Mouse (Mus musculus) stomach, postnatal 0 days (tissue): ENCODE data around the gene 1700016D06Rik.

ENCODE experiments used
- CTCF ChIP-seq: IDR thresholded peaks from 2 replicates; pipeline ENCODE4 v1.5.1; 2016; ENCODE audit warnings: antibody characterized with exemption, low read depth, mild to moderate bottlenecking, moderate library complexity
- EP300 ChIP-seq: optimal IDR thresholded peaks from 2 replicates; pipeline ENCODE3; 2016; ENCODE audit warnings: antibody characterized with exemption

DNA sequence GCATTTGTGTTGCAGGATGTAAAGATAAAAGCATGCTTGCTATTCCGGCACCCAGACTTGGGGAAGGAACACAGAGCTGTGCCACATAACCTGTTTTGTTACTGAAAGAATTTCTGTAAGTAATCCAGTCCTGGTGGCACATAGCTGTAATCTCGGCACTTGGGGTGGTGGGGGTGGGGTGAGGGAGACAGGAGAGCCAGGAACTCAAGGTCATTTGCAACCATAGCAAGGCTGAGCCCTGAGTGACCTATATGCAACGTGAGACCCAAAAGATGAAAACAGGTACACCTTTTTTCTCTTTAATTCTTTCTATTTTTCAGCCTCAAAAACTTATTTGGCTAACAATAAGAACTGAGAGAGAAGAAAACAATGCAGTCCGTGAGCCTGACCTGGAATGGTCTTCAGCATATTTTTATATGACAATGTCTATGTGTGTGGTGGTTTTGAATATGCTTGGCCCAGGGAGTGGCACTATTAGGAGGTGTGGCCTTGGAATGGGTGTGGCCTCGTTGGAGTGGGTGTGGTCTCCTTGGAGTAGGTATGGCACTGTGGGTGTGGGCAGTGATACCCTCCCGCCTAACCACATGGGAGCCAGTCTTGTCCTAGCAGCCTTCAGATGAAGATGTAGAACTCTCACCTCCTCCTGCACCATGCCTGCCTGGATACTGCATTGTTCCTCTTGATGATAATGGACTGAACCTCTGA lies 4.0 kb upstream of the 1700016D06Rik start:
- TF ChIP-seq CTCF = no peak
- TF ChIP-seq EP300 = no peak
